Mouse (Mus musculus) cerebellum, postnatal 36 days (tissue): ENCODE measurements around the gene Acot8.

Experiments
- DNase-seq, 2 experiments: peaks; one replicate each; pipeline ENCODE4 v3.0.0; 2021 to 2022; ENCODE audit warnings: mixed read lengths in 2 of 2

Acot8 gene

GRCm38 (mm10) chr2:164804533-164805331 is at the start of gene Acot8, which contains the start of gene Zswim3:
Gene Acot8, minus strand, starts transcription at chr2:164804882.
Gene Zswim3, plus strand, starts transcription at chr2:164805098.
- DNase-seq: peak; percentile 96 to 100

DNA sequence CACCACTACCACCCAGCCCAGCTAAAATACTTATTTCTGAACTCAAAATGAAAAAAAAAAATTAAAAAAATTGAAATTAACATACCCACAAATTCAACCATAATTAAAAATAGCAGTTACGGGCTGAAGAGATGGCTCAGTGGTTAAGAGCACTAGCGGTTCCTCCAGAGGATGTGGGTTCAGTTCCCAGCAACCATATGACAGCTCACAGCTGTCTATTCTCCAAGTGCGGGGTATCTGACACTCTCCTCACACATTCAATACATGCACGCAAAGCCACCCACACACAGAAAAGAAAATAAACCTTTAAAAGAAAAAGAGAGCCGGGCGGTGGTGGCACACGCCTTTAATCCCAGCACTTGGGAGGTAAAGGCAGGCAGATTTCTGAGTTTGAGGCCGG is 45.4 kb upstream of the Acot8 start:
- DNase-seq: no peak

DNA sequence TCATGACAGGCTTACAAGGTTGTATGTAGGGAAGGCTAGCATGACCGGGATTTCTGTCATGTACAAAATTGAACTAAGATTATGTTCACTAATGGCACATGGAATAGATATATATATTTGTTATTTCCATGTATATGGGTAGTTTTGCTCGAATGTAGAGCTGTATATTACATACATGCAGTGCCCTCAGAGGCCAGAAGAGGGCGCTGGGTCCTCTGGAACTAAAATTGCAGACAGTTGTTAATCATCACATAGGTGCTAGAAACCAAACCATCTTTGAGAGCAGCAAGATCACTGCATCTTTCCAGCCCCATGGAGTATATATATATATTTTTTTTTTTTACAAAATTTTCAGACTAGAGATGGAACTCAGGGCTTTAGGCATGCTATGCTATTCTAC is 41.1 kb upstream of the Acot8 start:
- DNase-seq: no peak

DNA sequence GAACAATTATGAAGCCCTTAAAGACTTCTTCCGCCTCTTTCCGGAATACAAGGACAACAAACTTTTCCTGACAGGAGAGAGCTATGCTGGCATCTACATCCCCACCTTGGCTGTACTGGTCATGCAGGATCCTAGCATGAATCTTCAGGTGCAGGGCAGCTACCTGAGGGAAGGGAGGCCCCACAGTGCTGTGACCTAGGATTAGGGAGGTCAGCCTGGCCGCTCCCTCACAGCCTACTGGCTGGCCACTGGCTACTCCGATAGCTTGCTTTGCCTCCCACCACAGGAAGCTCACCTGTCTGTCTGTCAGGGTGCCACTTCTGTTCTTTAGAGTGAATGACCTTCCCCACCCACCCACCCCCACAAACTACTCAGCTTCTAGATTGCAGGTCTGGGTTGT is 30.5 kb upstream of the Acot8 start:
- no peak for DNase-seq

DNA sequence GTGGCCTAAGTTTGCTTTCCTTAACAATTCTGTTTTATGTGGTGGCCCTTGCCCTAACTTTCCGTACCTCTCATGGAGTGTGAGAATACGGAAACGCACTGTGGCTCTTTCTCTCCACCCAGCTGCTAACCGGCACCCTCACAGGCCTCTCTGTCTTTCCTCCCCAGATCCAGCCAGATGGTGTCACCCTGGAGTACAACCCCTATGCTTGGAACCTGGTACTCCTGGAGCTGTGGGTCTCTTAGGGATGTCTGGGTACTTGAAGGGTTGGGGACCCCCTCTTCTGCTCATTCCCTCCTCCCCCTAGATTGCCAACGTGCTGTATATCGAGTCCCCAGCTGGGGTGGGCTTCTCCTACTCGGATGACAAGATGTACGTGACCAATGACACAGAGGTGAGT is 29.8 kb upstream of the Acot8 start:
- DNase-seq: no peak

- peak; percentile 89 to 94 for DNase-seq
Observed at GRCm38 (mm10) chr2:164833314-164833959, 28.8 kb upstream of the Acot8 start, which contains the start of gene Neurl2. Gene Neurl2, minus strand, starts transcription at chr2:164833456.

DNA sequence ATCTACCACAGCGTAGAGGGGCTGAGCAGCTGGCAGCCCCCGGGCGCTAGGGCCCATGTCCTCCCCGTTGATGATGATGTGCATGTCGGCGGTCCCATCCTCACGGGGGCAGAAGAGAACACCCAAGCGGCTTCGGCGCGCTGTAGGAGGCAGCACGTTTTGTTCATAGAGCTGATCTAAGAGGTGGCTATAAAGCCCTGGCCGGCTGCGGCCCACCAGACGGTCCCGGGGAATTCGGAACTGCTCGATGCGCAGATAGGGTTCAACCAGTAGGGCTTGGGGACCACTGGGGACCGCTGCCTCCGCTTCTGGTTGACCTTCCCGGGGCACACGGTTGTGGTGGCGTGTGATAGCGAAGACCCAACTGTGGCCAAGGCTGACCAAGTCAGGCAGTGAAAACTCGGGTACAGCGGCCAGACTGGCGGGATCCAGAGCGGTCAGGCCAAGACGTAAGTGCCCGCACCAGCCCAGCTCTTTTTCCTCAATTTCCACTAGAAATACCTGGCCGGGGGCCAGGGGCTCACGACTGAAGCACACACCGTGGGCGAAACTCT is 28.1 kb upstream of the Acot8 start, which contains the start of gene Ctsa:
TSS of gene Ctsa (plus strand) at position 126 of the 554 bp plus-strand sequence.
- DNase-seq: peak; percentile 71 to 77

DNA sequence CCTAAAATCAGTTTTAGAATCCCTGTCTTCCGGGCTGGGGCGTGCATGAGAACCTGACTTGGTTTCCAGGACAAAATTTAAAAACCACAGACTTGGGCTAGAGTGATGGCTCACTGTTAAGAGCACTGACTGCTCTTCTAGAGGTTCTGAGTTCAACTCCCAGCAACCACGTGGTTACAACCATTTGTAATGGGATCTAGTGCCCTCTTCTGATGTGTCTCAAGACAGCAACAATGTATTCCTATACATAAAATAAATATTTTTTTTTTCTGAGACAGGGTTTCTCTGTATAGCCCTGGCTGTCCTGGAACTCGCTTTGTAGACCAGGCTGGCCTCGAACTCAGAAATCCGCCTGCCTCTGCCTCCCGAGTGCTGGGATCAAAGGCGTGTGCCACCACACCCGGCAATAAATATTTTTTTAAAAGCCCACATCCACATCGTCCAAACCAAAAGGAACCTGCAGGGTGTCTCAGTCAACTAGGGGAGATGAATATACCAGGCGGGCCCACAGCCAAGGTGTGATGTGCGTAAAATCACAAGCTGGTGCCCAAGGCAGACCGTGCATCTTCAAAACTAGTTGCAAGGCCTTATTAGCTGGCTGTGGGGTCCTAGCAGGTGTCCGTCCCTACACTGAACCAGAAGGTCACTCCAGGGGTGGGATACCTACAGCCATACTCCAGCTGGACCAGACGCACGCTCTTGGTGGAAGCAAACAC is 27.5 kb upstream of the Acot8 start:
- DNase-seq: peak in 1 of 2 experiments; percentile 46

DNA sequence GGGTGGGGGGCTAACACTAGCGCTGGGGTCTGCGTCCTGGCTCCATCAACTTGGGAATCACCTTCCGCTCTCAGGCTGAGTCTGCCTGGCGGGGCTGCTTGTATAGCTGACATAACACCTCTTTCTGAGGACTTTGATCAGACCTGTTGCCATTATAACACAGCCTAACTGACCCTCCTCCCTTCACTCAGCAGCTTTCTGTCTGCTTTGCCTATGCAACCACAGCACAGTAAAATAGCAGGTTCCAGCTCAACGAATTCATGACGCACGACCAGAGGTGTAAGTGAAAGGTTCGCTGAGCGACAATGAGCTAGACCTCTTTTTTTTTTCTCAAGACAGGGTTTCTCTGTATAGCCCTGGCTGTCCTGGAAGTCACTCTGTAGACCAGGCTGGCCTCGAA is 26.3 kb upstream of the Acot8 start:
- DNase-seq: no peak

GRCm38 (mm10) chr2:164829090-164829489 is 24.4 kb upstream of the Acot8 start:
- DNase-seq: no peak

DNA sequence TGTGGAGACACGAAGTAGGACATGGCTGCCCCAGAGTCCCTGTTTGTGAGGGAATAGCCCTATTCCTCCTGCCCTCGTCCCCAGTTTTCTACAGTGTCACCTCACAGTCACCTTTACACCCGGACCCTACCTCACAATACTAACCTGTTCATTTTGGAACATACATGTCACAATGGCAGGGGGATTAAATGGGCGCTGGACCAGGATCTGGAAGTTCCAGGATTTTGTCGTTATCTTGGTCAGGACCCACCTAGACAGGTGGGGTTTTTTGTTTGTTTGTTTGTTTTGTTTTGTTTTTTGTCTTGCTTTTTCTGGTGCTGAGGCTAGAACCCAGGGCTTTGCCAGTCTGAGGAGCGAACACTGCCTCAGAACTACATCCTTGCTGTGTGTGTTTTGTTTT is 23.8 kb upstream of the Acot8 start, which contains the start of gene Spata25:
TSS of gene Spata25 (minus strand) at position 101 of the 400 bp plus-strand sequence.
- DNase-seq: no peak

DNA sequence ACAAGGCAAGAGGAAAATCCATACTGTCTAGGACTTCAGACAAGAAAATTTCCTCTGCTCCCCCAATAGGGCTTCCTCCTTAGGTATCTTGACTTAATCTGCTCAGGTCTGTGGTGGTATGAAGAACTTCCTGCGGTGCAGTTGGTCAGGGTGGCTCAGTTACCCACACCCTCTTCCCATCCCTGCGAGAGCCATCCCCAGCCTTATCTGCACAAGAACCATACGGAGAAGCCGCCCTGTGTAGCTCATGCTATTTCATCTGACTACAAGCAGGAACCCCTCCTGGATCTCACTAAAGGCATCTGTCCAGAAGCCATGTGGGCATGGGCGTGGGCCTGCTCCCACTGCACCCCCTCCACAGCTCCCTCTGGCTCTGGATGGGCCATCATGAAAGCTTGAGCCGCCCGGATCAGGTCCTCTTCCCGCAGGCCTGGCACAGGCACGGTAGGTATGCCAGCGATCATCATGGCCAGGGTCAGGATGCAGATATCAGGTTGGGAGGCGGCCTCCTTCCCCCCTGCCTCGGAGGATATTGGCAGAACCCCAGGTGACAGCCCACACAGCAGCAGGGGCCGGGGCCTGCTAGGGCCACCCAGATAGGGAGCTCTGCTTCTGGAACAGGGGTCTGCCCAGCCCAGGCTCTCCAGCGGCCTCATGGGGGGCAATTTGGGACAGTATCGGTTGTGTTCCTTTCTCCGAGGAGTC is 22.6 kb upstream of the Acot8 start:
- no peak for DNase-seq

DNA sequence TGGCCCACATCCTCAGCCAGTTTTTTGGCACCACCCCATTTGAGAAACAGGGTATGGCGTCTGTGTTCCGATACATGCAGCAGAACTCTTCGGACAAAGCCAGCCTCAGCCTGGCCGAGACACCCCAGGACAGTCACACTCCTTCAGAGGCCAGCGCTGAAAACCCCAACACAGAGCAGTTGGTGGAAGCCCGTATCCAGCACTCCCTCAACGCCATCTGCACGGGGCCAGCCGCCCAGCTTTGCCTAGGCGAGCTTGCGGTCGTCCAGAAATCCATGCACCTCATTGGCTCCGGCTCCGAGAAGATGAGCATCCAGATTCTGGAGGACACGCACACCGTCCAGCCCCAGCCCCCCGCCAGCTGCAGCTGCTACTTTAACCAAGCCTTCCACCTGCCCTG is 20.8 kb upstream of the Acot8 start:
- DNase-seq: no peak

DNA sequence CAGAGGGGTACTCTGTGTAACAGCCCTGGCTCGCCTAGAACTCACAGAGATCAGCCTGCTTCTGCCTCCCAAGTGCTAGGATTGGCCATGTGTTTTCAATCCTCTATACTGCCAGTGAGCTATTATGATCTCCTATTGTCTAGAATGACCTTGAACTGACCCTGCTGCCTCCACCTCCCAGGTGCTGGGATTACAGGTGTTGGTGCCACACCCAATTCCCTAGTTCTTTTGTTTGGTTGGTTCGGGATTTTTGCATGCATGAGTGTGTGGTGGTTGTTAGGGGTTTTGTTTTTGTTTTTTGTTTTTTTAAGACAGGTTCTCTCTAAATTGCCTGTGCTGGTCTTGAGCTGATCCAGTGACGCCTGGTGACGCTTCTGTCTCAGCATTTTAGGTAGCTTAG is 19.3 kb upstream of the Acot8 start:
- no peak for DNase-seq

- DNase-seq: no peak
Observed at GRCm38 (mm10) chr2:164823181-164823585, 18.5 kb upstream of the Acot8 start.

DNA sequence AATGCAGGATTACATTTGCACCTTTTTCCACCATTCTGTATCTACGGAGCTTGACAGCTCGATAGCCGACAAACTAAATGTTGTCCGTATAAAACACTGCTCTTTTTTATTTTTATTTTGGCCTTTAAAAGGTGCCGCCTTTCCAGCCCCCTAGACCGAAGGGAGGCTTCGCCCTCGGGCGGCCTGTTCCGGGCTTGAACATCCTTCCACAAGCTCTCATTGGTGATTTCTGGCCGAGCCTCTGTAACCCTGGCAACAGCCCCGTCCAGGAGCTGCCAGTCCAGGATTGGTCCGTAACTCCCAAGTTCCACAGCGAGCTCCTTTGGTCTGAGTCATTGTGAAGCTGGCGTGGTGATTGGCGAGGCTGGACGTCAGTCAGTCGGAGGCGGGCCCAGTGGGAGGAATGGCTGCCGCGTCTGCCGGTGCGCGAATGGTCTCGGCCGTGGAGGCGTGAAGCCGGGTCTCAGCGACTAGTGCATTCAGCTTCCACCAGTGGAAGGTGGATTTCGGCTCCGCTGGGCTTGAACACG is 18.0 kb upstream of the Acot8 start, which contains the start of gene Zswim1:
TSS of gene Zswim1 (plus strand) at position 51 of the 530 bp plus-strand sequence.
- DNase-seq: peak; percentile 100

GRCm38 (mm10) chr2:164821060-164821459 is 16.4 kb upstream of the Acot8 start:
- DNase-seq: peak in 1 of 2 experiments; percentile 40

GRCm38 (mm10) chr2:164817703-164818102 is 13.0 kb upstream of the Acot8 start:
- DNase-seq: no peak

DNA sequence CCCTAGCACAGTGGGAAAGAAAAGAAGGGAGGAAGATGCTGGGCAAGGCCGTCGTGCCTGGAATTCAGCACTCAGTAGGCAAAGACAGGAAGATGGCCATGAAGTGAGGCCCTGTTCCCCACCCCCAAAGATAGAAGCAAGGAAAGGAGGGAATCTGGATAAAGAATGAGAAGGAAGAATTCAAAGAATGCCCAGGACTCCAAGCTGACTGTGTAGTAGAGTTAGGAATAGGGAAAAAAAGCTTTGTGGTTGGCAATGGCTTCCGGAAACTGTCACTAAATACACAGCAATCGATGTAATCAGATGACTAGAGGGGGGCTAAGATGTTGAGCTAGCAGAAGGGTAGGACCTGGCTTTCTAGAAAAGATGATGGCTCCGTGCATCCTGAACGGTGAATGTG is 12.5 kb upstream of the Acot8 start:
- DNase-seq: no peak

- DNase-seq: no peak
Observed at GRCm38 (mm10) chr2:164815821-164816220, 11.1 kb upstream of the Acot8 start.

DNA sequence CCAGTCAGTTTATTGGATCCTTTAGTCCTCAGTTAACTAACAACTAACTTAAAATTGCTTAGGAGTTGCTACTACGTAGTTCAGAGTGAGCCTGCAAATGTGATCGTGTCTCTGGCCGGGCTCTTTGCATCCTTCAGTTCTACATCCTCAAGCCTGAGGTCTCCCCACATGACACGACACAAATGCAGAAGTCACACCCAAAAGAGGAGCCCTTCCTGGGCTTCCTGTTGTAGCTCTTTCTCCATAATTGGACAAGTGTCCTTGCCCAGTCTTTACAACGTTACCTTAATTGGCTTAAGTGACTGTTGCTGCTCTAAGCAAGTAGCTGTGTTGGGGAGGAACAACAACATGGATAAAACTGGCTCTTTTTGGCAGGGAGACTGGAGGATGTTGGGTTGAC is 10.7 kb upstream of the Acot8 start:
- no peak for DNase-seq

DNA sequence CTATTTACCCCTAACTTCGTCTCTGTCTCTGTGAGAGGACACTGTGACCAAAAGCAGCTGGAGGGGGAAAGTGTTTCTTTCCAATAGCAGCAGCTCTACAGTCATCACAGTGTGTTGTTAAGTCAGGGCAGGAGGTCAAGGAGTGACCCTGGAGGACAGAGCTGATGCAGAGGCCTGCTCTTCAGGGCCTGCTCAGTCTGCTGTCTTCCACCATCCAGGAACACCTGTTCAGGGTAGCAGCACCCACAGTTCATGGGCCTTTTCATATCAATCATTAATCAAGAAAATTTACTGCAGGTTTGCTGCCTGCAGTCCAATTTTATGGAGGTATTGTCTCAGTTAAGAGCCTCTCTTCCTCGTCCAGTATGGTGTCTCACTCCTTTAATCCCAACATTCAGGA is 8.9 kb upstream of the Acot8 start:
- DNase-seq: no peak
